Mouse (Mus musculus) thymus, adult 2 months (tissue): ENCODE measurements around the gene Pla2r1. TPM values are rescaled to one million over a fixed set of nuclear protein-coding genes. Genes with fewer than 3 reads are reported as not detected.

ENCODE experiments used
- DNase-seq: peaks from one replicate; pipeline ENCODE4 v3.0.0; 2021
- H3K27ac ChIP-seq: fragments of 200-500 bp; 2 replicates; pipeline ENCODE4 v1.5.1; 2012; ENCODE audit warnings: low read length, control low read depth; ENCODE audit not compliant: control insufficient read depth, insufficient read depth
- H3K27me3 ChIP-seq: fragments of 200-500 bp; 2 replicates; pipeline ENCODE4 v1.6.1; 2012; ENCODE audit warnings: mild to moderate bottlenecking, low read length, moderate library complexity, mixed read lengths; ENCODE audit not compliant: control insufficient read depth, insufficient read depth
- H3K36me3 ChIP-seq: fragments of 200-500 bp; 2 replicates; pipeline ENCODE4 v1.6.1; 2012; ENCODE audit warnings: mild to moderate bottlenecking, low read length, moderate library complexity; ENCODE audit not compliant: control insufficient read depth, insufficient read depth
- H3K4me1 ChIP-seq: fragments of 200-500 bp; replicated peaks from 2 replicates; pipeline ENCODE4 v1.6.1; 2012; ENCODE audit warnings: low read length; ENCODE audit not compliant: control insufficient read depth, insufficient read depth
- H3K4me3 ChIP-seq: fragments of 200-500 bp; 2 replicates; pipeline ENCODE4 v1.5.1; 2012; ENCODE audit warnings: mild to moderate bottlenecking, low read length, control low read depth, moderate library complexity; ENCODE audit not compliant: control insufficient read depth, insufficient read depth
- CTCF ChIP-seq: fragments of 200-500 bp; IDR thresholded peaks from 2 replicates; pipeline ENCODE4 v1.5.1; 2012; ENCODE audit warnings: mild to moderate bottlenecking, control low read depth, low read length, moderate library complexity, borderline replicate concordance; ENCODE audit not compliant: control insufficient read depth, poor library complexity, insufficient read depth; ENCODE audit errors: extremely low read depth
- POLR2A ChIP-seq: fragments of 200-500 bp; IDR thresholded peaks from 2 replicates; pipeline ENCODE4 v1.6.1; 2012; ENCODE audit warnings: mild to moderate bottlenecking, low read length, control low read depth, moderate library complexity; ENCODE audit not compliant: control insufficient read depth, poor library complexity, insufficient read depth; ENCODE audit errors: extremely low read depth
- WGBS: fragments of 180-500 bp; shearing (Covaris S2); methylation state at CpG from one replicate; pipeline ENCODE4 v1.1.7; 2018; 5-methylcytosine and 5-hydroxymethylcytosine counted together
- polyA plus RNA-seq: library from polyadenylated mRNA; depleted of rRNA; stranded (reverse); fragments of >200 nt; gene quantifications from 2 replicates; pipeline ENCODE4 v1.2.3, GENCODE M21; 2012

Pla2r1 gene
- polyA plus RNA-seq, 1 experiment, result 0.47 TPM

DNA sequence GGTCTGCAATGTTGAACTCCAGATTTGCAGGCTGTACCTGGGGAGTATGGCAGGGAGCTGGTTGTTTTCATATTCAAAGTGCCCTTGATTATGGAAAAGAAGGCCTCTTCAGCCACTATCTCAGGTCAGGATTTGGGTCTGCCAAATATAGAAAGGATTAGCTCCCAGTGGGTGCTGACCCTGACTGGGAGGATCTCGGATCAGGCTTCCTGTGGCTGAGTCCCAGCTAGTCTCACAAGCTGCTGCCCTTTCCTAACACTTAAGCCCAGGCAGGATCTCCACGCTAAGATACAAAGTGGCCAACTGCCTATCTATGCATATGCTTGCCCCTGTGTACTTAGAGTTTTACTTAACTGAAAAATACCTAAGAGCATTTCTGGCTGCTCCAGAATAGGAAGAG lies 1.4 kb downstream of the Pla2r1 start:
- peaks cover 7% of the 10 kb centered on the region for H3K4me1 ChIP-seq
- H3K4me3 ChIP-seq, result no peak overlapping the region
- WGBS, result 92% methylated on average over 2 of the region's 2 CpGs
- TF ChIP-seq POLR2A, result no peak
- TF ChIP-seq CTCF, result no peak
- no peak for DNase-seq
- no peaks in the 10 kb centered on the region for H3K36me3 ChIP-seq
- H3K27me3 ChIP-seq, result no peaks in the 10 kb centered on the region
- no peak overlapping the region for H3K27ac ChIP-seq

DNA sequence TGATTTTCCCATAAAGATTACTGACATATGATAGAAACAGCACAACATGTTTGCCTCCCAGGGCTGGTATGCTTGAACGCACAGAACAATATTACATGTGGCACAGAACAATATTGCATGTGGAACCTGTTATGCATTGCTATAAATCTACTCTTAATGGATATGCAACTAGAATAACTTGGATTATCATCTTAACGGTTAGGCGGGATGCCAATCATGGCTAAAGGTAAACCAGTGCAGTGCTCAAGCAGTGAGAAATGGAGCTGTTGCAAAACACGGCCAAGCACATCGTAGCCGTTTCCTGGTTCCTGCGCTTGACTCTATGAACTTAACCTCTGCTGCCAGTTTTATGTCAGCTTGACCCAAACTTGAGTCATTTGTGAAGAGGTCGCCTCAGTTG lies 2.6 kb downstream of the Pla2r1 start:
- TF ChIP-seq POLR2A (no peak), CTCF (no peak)
- H3K27me3 ChIP-seq, result no peaks in the 10 kb centered on the region
- DNase-seq, result no peak
- no peak overlapping the region for H3K27ac ChIP-seq
- no peak overlapping the region for H3K4me3 ChIP-seq
- H3K4me1 ChIP-seq, result peaks cover 7% of the 10 kb centered on the region
- no peaks in the 10 kb centered on the region for H3K36me3 ChIP-seq
- 96% methylated on average over 8 of the region's 8 CpGs for WGBS

DNA sequence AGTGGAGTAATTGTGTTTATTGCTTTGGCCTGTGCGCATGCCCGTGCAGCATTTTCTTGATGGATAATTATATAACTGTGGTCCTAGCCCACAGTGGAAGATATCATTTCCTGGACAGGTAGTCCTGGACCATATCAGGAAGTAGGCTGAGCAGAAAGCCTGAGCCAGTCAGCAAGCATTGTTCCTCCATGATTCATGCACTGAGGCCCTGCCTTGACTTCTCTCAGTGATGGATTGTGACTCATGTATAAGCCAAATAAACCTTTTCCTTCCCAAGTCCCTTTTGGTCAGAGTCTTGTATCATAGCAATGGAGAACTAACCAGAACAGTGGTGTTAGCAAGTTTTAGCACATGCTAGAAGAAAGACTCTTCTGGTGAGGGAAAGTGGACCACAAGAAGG lies 3.3 kb downstream of the Pla2r1 start:
- no peak overlapping the region for H3K27ac ChIP-seq
- no peak overlapping the region for H3K4me3 ChIP-seq
- no peaks in the 10 kb centered on the region for H3K27me3 ChIP-seq
- H3K4me1 ChIP-seq, result peaks cover 7% of the 10 kb centered on the region
- TF ChIP-seq POLR2A, result no peak
- TF ChIP-seq CTCF, result no peak
- WGBS, result 91% methylated on average over 2 of the region's 2 CpGs
- no peak for DNase-seq
- H3K36me3 ChIP-seq, result no peaks in the 10 kb centered on the region

DNA sequence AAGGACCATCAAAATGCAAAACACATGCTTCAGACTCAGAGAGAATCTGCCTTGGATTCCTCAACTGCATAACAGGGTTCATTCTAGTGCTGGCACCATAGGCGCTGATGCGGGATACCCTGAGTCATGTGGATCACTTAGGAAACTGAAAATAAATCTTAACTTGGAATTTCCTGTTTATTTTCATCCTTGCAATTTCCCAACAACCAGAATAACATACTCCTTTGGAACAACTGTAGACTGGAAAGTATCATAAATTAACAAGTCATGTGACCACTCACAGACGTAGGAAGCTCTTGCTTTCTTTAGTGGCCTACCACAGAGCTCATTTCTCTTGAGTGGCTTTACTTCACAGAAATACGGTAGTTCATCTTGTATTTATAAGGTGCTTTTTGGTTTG lies 7.0 kb downstream of the Pla2r1 start:
- H3K27me3 ChIP-seq, result no peaks in the 10 kb centered on the region
- H3K27ac ChIP-seq, result no peak overlapping the region
- 95% methylated on average over 4 of the region's 4 CpGs for WGBS
- DNase-seq, result no peak
- H3K4me3 ChIP-seq, result no peak overlapping the region
- no peak for TF ChIP-seq CTCF
- no peak for TF ChIP-seq POLR2A
- no peaks in the 10 kb centered on the region for H3K4me1 ChIP-seq
- no peaks in the 10 kb centered on the region for H3K36me3 ChIP-seq

DNA sequence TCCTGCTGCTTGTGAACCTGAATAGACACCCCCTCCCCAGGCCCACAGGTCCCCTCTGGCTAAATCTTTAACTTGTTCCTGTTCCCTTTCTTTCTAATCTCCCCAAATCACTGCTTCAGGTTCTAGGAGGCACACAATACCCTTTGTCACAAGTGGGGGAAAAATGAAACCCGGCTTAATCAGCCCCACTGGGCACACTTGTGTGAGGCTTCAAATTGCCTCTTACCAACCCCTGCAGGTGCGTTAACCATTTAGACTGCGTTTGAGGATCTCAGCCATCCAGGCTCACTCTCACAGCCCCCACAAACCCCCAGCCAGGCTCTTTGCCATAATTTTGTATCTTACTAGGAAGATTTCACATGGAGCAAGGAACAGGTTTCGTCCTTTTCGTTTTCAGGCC lies 9.1 kb downstream of the Pla2r1 start:
- Histone ChIP-seq H3K4me3 (no peak overlapping the region), H3K4me1 (no peaks in the 10 kb centered on the region), H3K27me3 (no peaks in the 10 kb centered on the region), H3K36me3 (no peaks in the 10 kb centered on the region), H3K27ac (no peak overlapping the region)
- TF ChIP-seq POLR2A (no peak), CTCF (no peak)
- no peak for DNase-seq
- WGBS, result 84% methylated on average over 5 of the region's 5 CpGs

DNA sequence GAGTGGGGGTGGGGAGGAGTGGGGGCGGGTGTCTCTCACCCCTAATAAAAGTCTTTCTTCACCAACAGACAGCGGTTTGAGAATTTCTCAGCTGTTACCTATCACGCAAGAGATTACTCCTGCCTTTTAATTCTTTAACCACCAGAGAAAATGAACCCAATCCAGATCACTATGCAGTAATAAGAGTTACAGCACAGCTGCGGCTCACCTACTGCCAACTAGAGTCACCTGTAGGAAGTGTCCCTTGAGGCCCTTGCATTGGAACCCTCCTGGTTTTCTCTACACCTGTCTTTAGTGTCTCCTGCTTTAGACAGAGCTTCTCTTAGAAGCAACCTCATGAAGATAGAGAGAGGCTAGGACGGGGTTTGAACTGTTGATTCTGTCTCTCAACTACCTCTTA lies 11.4 kb downstream of the Pla2r1 start:
- Histone ChIP-seq H3K36me3 (no peaks in the 10 kb centered on the region), H3K4me3 (no peak overlapping the region), H3K27me3 (no peaks in the 10 kb centered on the region), H3K27ac (no peak overlapping the region), H3K4me1 (no peaks in the 10 kb centered on the region)
- TF ChIP-seq CTCF, result no peak
- no peak for TF ChIP-seq POLR2A
- DNase-seq, result no peak
- 88% methylated on average over 5 of the region's 5 CpGs for WGBS

DNA sequence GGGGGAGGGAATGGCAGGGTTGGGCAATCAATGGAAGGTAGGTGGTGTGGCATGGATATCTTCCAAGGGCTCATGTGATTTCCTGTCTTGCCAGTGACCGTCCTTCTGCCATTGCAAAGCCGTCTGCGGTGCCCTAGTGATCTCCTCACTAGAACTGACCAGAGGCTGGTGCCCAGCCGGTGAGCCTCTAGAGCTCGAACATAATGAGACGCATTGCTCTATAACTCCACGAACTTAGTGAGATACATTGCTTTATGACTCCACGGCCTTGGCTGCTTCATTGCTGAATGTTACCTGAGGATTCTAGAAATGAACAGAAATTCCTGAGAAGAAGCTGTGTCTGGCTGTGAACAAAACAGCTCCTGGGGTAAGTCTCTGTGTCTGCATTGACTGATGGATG lies 12.8 kb downstream of the Pla2r1 start:
- no peaks in the 10 kb centered on the region for H3K36me3 ChIP-seq
- TF ChIP-seq CTCF (no peak), POLR2A (no peak)
- H3K4me3 ChIP-seq, result no peak overlapping the region
- no peak for DNase-seq
- H3K27me3 ChIP-seq, result no peaks in the 10 kb centered on the region
- WGBS, result 97% methylated on average over 8 of the region's 8 CpGs
- no peak overlapping the region for H3K27ac ChIP-seq
- no peaks in the 10 kb centered on the region for H3K4me1 ChIP-seq
